Mouse (Mus musculus) heart, adult 2 months (tissue): ENCODE measurements at regions not wholly inside any gene's neighbourhood (a gene's known extent, or its start where the extent isn't known, plus 50 kb on each side); places are given as distances from the start of the nearest gene placed in this dataset.

ENCODE experiments used
- CTCF ChIP-seq: fragments of 200-600 bp; IDR thresholded peaks from 2 replicates; pipeline ENCODE4 v1.8.1; 2022; ENCODE audit warnings: antibody characterized with exemption, mild to moderate bottlenecking, moderate library complexity
- POLR2A ChIP-seq: fragments of 200-500 bp; IDR thresholded peaks from 2 replicates; pipeline ENCODE4 v1.6.1; 2011; ENCODE audit warnings: mild to moderate bottlenecking, low read depth, low read length, control low read depth; ENCODE audit not compliant: insufficient read depth

GRCm38 (mm10) chr14:24960875-24961274 lies 473.9 kb downstream of the Rps24 start:
- no peak for TF ChIP-seq POLR2A
- no peak for TF ChIP-seq CTCF
